Mouse (Mus musculus) olfactory bulb, adult 2 months (tissue): Measurements from ENCODE around the gene Slu7.

Experiments used
- CTCF ChIP-seq: fragments of 200-500 bp; IDR thresholded peaks from 2 replicates; pipeline ENCODE4 v1.5.1; 2012; ENCODE audit warnings: low read depth, mild to moderate bottlenecking, low read length, moderate library complexity; ENCODE audit not compliant: insufficient read depth
- POLR2A ChIP-seq: fragments of 200-500 bp; IDR thresholded peaks from 2 replicates; pipeline ENCODE4 v1.6.1; 2012; ENCODE audit warnings: mild to moderate bottlenecking, low read depth, low read length, moderate library complexity; ENCODE audit not compliant: insufficient read depth

DNA sequence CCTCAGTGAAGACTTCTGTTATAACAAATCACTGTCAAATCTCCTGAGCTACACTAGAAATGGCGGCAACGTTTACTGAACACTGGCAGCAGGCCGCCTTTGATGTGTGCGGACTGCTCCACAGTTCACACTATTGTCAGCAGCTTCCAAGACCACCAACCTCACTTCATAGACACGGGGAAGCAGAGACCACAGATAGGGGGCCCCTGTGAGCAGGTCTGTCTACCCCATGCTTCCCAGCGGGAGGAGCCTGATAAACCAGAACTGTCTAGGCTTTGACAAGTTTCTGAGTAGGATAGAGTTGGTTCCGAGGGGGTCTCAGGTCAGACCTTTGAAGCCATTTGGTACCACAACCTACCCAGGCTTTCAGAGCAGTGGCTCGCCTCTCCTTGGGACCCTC, 61.5 kb downstream of the Slu7 start:
- no peak for TF ChIP-seq CTCF
- TF ChIP-seq POLR2A: no peak
